Mouse (Mus musculus) mature B cell (primary cell): ENCODE data around the gene Masp1.

Source experiments
- in situ Hi-C: fragments of 300-500 bp; cut with MboI; formaldehyde crosslinking; loops from 2 replicates; pipeline ENCODE4 v1.14.3; 2019

Gene Masp1

GRCm38 (mm10) chr16:23513401-23513800 is 7.2 kb downstream of the Masp1 start:
- in situ Hi-C loops = no loop called here

GRCm38 (mm10) chr16:23511166-23511935 is 9.3 kb downstream of the Masp1 start:
- in situ Hi-C loops = no loop called here

GRCm38 (mm10) chr16:23505904-23506687 is 14.5 kb downstream of the Masp1 start:
- in situ Hi-C loops = no loop called here

GRCm38 (mm10) chr16:23504320-23504744 is 16.3 kb downstream of the Masp1 start:
- in situ Hi-C loops = no loop called here

GRCm38 (mm10) chr16:23503351-23503750 is 17.3 kb downstream of the Masp1 start:
- in situ Hi-C loops = no loop called here

- in situ Hi-C loops = no loop called here
These were observed 18.1 kb downstream of the Masp1 start for GRCm38 (mm10) chr16:23502478-23502877.

GRCm38 (mm10) chr16:23501288-23501687 is 19.3 kb downstream of the Masp1 start:
- in situ Hi-C loops = no loop called here

- in situ Hi-C loops = no loop called here
These were observed 20.1 kb downstream of the Masp1 start for GRCm38 (mm10) chr16:23500558-23500957.

GRCm38 (mm10) chr16:23498691-23499131 is 21.9 kb downstream of the Masp1 start:
- in situ Hi-C loops = no loop called here

- in situ Hi-C loops = no loop called here
These were observed 22.7 kb downstream of the Masp1 start for GRCm38 (mm10) chr16:23497881-23498280.

- in situ Hi-C loops = no loop called here
These were observed 23.2 kb downstream of the Masp1 start for GRCm38 (mm10) chr16:23497440-23497839.

- in situ Hi-C loops = no loop called here
These were observed 24.2 kb downstream of the Masp1 start for GRCm38 (mm10) chr16:23496245-23496924.

GRCm38 (mm10) chr16:23492783-23493182 is 27.8 kb downstream of the Masp1 start:
- in situ Hi-C loops = no loop called here

GRCm38 (mm10) chr16:23483292-23483691 is 37.3 kb downstream of the Masp1 start:
- in situ Hi-C loops = no loop called here

GRCm38 (mm10) chr16:23482846-23483245 is 37.8 kb downstream of the Masp1 start:
- in situ Hi-C loops = no loop called here

- in situ Hi-C loops = no loop called here
These were observed 38.4 kb downstream of the Masp1 start for GRCm38 (mm10) chr16:23482218-23482617.

GRCm38 (mm10) chr16:23479872-23480603 is 40.6 kb downstream of the Masp1 start:
- in situ Hi-C loops = no loop called here

- in situ Hi-C loops = no loop called here
These were observed 44.0 kb downstream of the Masp1 start for GRCm38 (mm10) chr16:23476598-23476997.

GRCm38 (mm10) chr16:23475651-23476050 is 45.0 kb downstream of the Masp1 start:
- in situ Hi-C loops = no loop called here

- in situ Hi-C loops = no loop called here
These were observed 48.6 kb downstream of the Masp1 start for GRCm38 (mm10) chr16:23472046-23472445.

GRCm38 (mm10) chr16:23471551-23471950 is 49.1 kb downstream of the Masp1 start:
- in situ Hi-C loops = no loop called here
